Mouse (Mus musculus): ENCODE measurements around the gene Has1.

- TF ChIP-seq CTCF (IDR thresholded peaks at IDR 0.05; ENCODE audit: borderline replicate concordance, control insufficient read depth, extremely low read depth, insufficient read depth, low read length, poor library complexity) (no peak), POLR2A (IDR thresholded peaks at IDR 0.05; ENCODE audit: control insufficient read depth, extremely low read depth, insufficient read depth, low read length, poor library complexity) (no peak)
Observed at GRCm38 (mm10) chr17:17845187-17846027, 9.6 kb downstream of the Has1 start.
